Mouse (Mus musculus): ENCODE data around the gene B020004J07Rik. TPM values are rescaled to one million over a fixed set of nuclear protein-coding genes. Genes with fewer than 3 reads are reported as not detected.

Gene B020004J07Rik
- total and polyA plus RNA-seq, 2 experiments from 2014 or later: not detected

DNA sequence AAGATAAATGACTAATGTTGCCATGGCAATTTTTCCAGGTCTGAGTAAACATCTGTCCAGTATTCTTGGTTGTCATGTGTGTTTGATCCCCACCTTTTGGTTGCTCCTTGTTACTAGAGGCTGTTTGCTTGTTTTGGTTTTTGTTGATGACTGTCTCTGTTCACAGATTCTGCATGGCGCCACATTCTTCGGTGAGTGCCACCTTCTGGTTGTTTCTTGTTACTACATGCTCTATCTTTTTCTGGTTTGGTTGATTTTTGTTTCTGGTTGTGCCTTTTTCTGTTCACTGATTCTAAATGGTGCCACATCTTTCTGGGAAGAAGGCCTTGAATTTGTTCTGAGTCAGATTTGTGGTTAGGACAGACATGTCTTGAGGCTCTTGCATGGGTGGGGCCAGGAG, 7.1 kb upstream of the B020004J07Rik start:
- Histone ChIP-seq H3K27me3 (ENCODE audit: insufficient read depth, low read length) (no peaks in the 10 kb centered on the region), H3K9ac (replicated peaks; ENCODE audit: low read length) (no peak overlapping the region), H3K36me3 (ENCODE audit: insufficient read depth, low read length) (no peaks in the 10 kb centered on the region), H3K4me3 (ENCODE audit: low read length) (no peak overlapping the region), H3K4me2 (ENCODE audit: low read depth, low read length) (no peak overlapping the region), H3K27ac (no peak overlapping the region), H3K4me1 (ENCODE audit: insufficient read depth, low read length) (no peaks in the 10 kb centered on the region), H3K9me3 (ENCODE audit: low read length) (peaks cover 4% of the 10 kb centered on the region; the same call in 1 of the 2 replicates)
- no peak for ATAC-seq
- DNase-seq (ENCODE audit: low spot score): no peak
- TF ChIP-seq CTCF (IDR thresholded peaks at IDR 0.05; ENCODE audit: low read depth): no peak
- WGBS: 64% methylated on average over 2 of the region's 2 CpGs

Other genes starting within 250 kb of the B020004J07Rik start
- 53.1 and 58.0 TPM in 2 replicates for gene Leprot, start 196.3 kb downstream of the B020004J07Rik start, total RNA-seq (2014; rRNA removed)
- 78.7 and 79.1 TPM in 2 replicates for gene Leprot, start 196.3 kb downstream of the B020004J07Rik start, polyA plus RNA-seq (2015; fragmentation: Nextera tagmentation; extraction: Ambion mirVana)
- gene Lepr, start 126.6 kb downstream of the B020004J07Rik start, total RNA-seq (2014; rRNA removed): 4.3 and 6.6 TPM in 2 replicates
- 3.7 and 3.8 TPM in 2 replicates for gene Lepr, start 126.6 kb downstream of the B020004J07Rik start, polyA plus RNA-seq (2015; fragmentation: Nextera tagmentation; extraction: Ambion mirVana)
- gene C130073F10Rik, start 49.8 kb upstream of the B020004J07Rik start, total RNA-seq (2014; rRNA removed): not detected in 2 replicates
- gene C130073F10Rik, start 49.8 kb upstream of the B020004J07Rik start, polyA plus RNA-seq (2015; fragmentation: Nextera tagmentation; extraction: Ambion mirVana): not detected in 2 replicates
- gene Gm12800, start 65.1 kb upstream of the B020004J07Rik start, total RNA-seq (2014; rRNA removed): not detected in 2 replicates
- gene Gm12800, start 65.1 kb upstream of the B020004J07Rik start, polyA plus RNA-seq (2015; fragmentation: Nextera tagmentation; extraction: Ambion mirVana): not detected in 2 replicates
- not detected in 2 replicates for gene Gm12794, start 96.4 kb upstream of the B020004J07Rik start, total RNA-seq (2014; rRNA removed)
- gene Gm12794, start 96.4 kb upstream of the B020004J07Rik start, polyA plus RNA-seq (2015; fragmentation: Nextera tagmentation; extraction: Ambion mirVana): not detected in 2 replicates
- not detected in 2 replicates for gene Gm12790, start 137.0 kb upstream of the B020004J07Rik start, total RNA-seq (2014; rRNA removed)
- gene Gm12790, start 137.0 kb upstream of the B020004J07Rik start, polyA plus RNA-seq (2015; fragmentation: Nextera tagmentation; extraction: Ambion mirVana): not detected in 2 replicates
- gene Gm12789, start 142.6 kb upstream of the B020004J07Rik start, total RNA-seq (2014; rRNA removed): not detected in 2 replicates
- not detected in 2 replicates for gene Gm12789, start 142.6 kb upstream of the B020004J07Rik start, polyA plus RNA-seq (2015; fragmentation: Nextera tagmentation; extraction: Ambion mirVana)
- 62.5 and 64.7 TPM in 2 replicates for gene Pde4b, start 243.5 kb upstream of the B020004J07Rik start, total RNA-seq (2014; rRNA removed)
- 46.2 and 46.8 TPM in 2 replicates for gene Pde4b, start 243.5 kb upstream of the B020004J07Rik start, polyA plus RNA-seq (2015; fragmentation: Nextera tagmentation; extraction: Ambion mirVana)